Mouse (Mus musculus) thymus, postnatal 4 days (tissue): ENCODE results near the gene Kcnq2.

Experiments
- DNase-seq: peaks from one replicate; pipeline ENCODE4 v3.0.0; 2021

The Kcnq2 gene

DNA sequence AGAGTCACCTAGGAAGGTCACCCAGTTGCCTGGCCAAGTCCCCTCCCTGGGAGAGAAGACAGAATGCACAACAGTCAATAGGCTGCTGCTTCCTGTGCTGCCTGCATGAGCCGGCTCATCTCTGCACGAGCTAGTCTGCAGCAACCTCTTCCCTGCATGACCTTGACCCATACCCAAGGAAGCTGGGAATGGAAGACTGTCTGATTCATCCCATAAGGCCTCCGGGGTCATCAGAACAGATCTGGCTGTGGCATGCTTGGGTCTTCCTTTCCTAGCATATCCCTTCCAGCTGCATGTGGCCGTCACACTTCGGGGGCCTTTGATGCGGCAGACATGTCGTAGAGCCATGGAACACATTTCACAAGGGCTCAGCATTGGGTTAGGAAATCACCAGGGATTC lies 99.9 kb downstream of the Kcnq2 start:
- no peak for DNase-seq

DNA sequence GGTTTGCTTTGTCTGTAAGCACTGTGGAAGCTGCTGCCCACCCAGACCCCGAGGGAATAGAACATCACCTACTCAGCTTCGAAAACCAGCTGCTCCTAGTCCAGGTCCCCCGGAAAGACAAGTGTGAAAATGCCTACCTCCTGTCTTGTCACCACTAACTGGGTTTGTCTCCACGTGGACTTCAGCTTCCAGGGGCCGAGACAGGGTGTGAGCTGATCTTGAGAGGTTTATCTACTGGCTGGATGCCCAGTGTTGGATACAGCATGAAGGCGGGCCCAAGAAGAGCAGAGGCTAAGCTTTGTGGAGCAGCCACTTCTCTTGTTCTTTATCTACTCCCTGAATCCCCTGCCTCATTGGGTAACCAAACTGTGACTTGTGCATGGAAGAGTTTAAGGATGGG lies 101.8 kb downstream of the Kcnq2 start:
- DNase-seq = no peak

DNA sequence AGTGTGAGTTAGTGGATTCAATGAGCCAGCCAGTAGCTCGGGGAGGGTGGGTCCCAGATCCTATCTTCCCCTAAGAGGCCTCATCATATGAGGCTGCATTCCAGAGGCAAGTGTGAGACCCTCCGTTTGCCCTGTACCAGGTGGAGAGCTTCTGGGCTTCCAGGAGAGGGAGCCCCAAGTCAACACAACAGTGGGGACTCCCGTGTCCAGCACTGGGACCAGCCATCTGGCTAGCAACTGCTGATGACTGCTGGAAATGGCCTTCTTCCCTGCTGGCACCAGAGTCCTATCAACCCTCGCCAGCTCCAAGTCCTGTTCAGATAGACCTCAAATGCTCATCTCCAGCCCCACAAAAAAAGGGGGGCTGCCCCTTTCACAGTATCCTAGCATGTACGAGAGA lies 102.7 kb downstream of the Kcnq2 start:
- no peak for DNase-seq

DNA sequence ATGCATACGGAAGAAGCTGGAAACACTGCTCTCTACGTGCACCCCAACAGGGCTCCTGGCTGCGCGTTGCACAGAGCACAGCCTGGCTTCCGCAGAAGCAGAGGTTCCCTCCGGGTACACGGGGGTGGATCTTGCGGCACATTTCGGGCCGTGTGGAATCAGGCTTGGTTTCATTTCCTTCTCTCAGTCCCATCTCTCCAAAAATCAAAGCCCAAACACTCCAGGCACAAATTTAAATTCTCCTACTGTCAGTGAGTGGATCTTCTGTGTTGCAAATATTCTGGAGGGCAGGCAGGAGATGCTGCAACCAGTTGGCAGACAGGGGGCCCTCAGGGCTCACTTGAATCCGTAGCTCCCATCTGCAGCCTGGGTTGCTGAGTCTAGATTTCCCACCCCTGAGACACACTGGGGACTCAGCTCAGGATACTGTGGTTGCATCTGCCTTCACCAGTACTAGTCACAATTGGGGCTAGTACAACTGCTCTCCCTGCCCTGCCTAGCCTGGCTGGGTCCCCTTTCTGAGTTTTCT lies 103.6 kb downstream of the Kcnq2 start:
- no peak for DNase-seq
